Mouse (Mus musculus) myocyte (in vitro differentiated cells): ENCODE measurements around the gene Slc25a11. TPM values are rescaled to one million over a fixed set of nuclear protein-coding genes. Genes with fewer than 3 reads are reported as not detected.

Source experiments
- H3K27me3 ChIP-seq: one replicate; pipeline ENCODE4 v1.6.1; 2011; ENCODE audit not compliant: control insufficient read depth, insufficient read depth, insufficient read length
- H3K36me3 ChIP-seq: one replicate; pipeline ENCODE4 v1.6.1; 2011; ENCODE audit not compliant: control insufficient read depth, insufficient read depth
- H3K4me2 ChIP-seq: one replicate; pipeline ENCODE4 v1.6.1; 2011; ENCODE audit warnings: low read depth, control low read depth
- H3K4me3 ChIP-seq: one replicate; pipeline ENCODE4 v1.5.1; 2011; ENCODE audit warnings: mild to moderate bottlenecking, control low read depth, moderate library complexity
- H3K79me2 ChIP-seq: one replicate; pipeline ENCODE4 v1.6.1; 2011; ENCODE audit not compliant: control insufficient read depth, insufficient read depth
- H3ac ChIP-seq: one replicate; pipeline ENCODE4 v1.6.1; 2011; ENCODE audit not compliant: control insufficient read depth, insufficient read length
- CEBPB ChIP-seq: IDR thresholded peaks from 2 replicates; pipeline ENCODE4 v1.6.1; 2011; ENCODE audit warnings: mild to moderate bottlenecking, moderate library complexity; ENCODE audit not compliant: poor library complexity, insufficient read depth, severe bottlenecking
- E2F4 ChIP-seq: IDR thresholded peaks from one replicate; pipeline ENCODE4 v1.6.1; 2011; ENCODE audit warnings: mild to moderate bottlenecking, control low read depth, moderate library complexity; ENCODE audit not compliant: insufficient read depth
- MAX ChIP-seq: IDR thresholded peaks from one replicate; pipeline ENCODE4 v1.6.1; 2011; ENCODE audit warnings: low read depth, mild to moderate bottlenecking, control low read depth
- MYOD1 ChIP-seq, 3 experiments: IDR thresholded peaks; one replicate each; pipeline ENCODE4 v1.6.1; 2011; ENCODE audit warnings: control low read depth in 2 of 3, low read depth in 2 of 3, mild to moderate bottlenecking in 2 of 3, moderate library complexity in 1 of 3; ENCODE audit not compliant: insufficient read length in 2 of 3, control insufficient read depth in 1 of 3
- MYOG ChIP-seq, 3 experiments: IDR thresholded peaks; one replicate each; pipeline ENCODE4 v1.6.1; 2011; ENCODE audit warnings: control low read depth in 2 of 3, low read depth in 2 of 3, mild to moderate bottlenecking in 2 of 3; ENCODE audit not compliant: insufficient read length in 2 of 3, control insufficient read depth in 1 of 3, insufficient read depth in 1 of 3
- POLR2A ChIP-seq: IDR thresholded peaks from one replicate; pipeline ENCODE4 v1.6.1; 2011; ENCODE audit warnings: low read depth, mild to moderate bottlenecking, control low read depth, moderate library complexity; ENCODE audit not compliant: insufficient read length
- POLR2AphosphoS2 ChIP-seq: IDR thresholded peaks from one replicate; pipeline ENCODE4 v1.6.1; 2011; ENCODE audit warnings: low read depth, control low read depth; ENCODE audit not compliant: insufficient read length
- REST ChIP-seq: IDR thresholded peaks from one replicate; pipeline ENCODE4 v1.6.1; 2011; ENCODE audit warnings: mild to moderate bottlenecking, control low read depth, moderate library complexity; ENCODE audit not compliant: insufficient read depth, insufficient read length
- SRF ChIP-seq: IDR thresholded peaks from one replicate; pipeline ENCODE4 v1.6.1; 2011; ENCODE audit warnings: low read depth; ENCODE audit not compliant: control insufficient read depth, insufficient read length
- TCF12 ChIP-seq: IDR thresholded peaks from one replicate; pipeline ENCODE4 v1.6.1; 2011; ENCODE audit warnings: mild to moderate bottlenecking, control low read depth; ENCODE audit not compliant: poor library complexity, insufficient read depth, severe bottlenecking
- TCF3 ChIP-seq: IDR thresholded peaks from one replicate; pipeline ENCODE4 v1.6.1; 2011; ENCODE audit warnings: low read depth, control low read depth; ENCODE audit not compliant: insufficient read length
- USF1 ChIP-seq: IDR thresholded peaks from one replicate; pipeline ENCODE4 v1.6.1; 2011; ENCODE audit warnings: low read depth, mild to moderate bottlenecking, control low read depth, moderate library complexity
- polyA plus RNA-seq: library from polyadenylated mRNA; unstranded; fragments of >200 nt; fragmentation: generic; extraction: Trizol; gene quantifications from one replicate; pipeline ENCODE4 v1.2.1, GENCODE M21; 2012; ENCODE audit warnings: missing spikeins

Gene Slc25a11
- polyA plus RNA-seq, 1 experiment = 165 TPM

DNA sequence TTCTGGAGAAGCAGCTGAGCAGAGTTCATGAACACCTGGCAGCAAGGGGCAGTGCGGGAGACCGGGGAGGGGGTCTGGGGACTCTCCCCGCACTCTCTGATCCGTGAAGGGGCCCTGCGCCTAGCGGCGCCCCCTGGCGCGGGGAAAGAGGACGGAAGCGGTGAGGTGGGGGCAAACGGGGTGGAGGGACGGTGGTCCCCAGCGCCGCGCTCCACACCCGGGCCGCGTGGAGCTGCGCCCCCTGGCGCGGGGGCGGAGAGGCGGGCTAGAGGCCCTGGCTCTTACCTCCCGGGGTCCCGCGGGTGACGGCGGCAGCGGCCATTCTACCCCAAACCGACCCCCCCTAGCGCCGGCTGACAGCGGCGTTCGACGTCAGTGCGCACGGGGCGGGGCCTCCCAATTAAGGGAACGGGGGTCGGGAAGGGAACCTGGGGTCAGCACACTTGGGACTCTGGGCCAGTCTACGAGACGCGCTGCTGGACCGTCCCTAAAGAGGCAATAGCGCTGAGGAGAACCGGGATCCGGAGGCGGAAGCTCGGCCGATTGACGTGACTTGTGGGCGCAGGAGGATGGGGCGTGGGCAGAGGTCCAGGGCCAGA is 40.4 kb upstream of the Slc25a11 start, which contains the start of gene Camta2:
Gene Camta2 (minus strand): TSS at position 505 of the 599 bp plus-strand sequence.
- Histone ChIP-seq H3K27me3 (no peaks in the 10 kb centered on the region), H3K79me2 (no peaks in the 10 kb centered on the region), H3ac (peak within 1 kb of the TSS; percentile 53), H3K36me3 (no peaks in the 10 kb centered on the region), H3K4me3 (peak within 1 kb of the TSS; percentile 68), H3K4me2 (peak within 1 kb of the TSS; percentile 94)
- TF ChIP-seq POLR2A (peak; percentile 82), E2F4 (no peak), MYOG (IDR thresholded peaks at IDR 0.05; ENCODE audit: control insufficient read depth in 1 of 3, insufficient read depth in 1 of 3, insufficient read length in 2 of 3, low read depth in 2 of 3) (no peak), TCF12 (no peak), CEBPB (no peak), SRF (peak; percentile 94), REST (no peak), USF1 (no peak), POLR2AphosphoS2 (peak; percentile 75)

DNA sequence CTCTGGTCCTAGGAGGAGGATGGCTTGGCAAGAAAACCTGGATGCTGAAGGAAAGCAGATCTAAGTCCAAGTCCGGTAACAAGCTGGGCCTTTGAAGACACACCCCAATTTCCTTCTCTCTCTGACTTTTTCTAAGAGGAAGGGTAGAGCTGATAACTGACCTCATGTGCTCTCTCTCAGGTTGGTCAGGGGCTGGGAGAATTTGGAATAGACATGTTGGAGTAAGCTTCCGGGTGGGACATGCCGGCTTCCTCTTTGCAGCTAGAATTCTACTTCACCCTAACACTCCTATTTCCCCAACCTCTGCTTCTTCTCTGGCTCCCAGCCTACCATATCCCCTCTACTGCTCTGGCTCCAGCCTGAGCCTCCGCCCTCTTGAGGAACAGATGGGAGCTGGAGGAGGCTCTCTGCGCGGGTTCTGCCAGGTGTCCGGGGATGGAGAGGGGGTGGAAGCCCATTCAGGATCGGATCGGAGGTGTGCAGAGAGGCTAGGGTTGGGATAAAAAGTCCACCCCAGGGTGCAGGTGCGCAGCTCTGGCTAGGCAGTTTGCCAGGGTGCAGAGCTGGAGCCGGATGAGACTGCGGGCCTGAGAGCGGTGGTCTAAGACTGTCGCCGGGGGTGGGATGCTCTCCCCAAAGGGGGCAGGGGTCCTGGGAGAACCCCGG is 39.8 kb upstream of the Slc25a11 start:
- TF ChIP-seq E2F4 (no peak), TCF3 (no peak), POLR2A (no peak), REST (no peak), USF1 (no peak), MYOD1 (IDR thresholded peaks at IDR 0.05; ENCODE audit: control insufficient read depth in 1 of 3, insufficient read length in 2 of 3, low read depth in 2 of 3) (no peak), POLR2AphosphoS2 (no peak)
- peak overlapping the region; percentile 53 for H3ac ChIP-seq
- H3K79me2 ChIP-seq = no peaks in the 10 kb centered on the region
- H3K27me3 ChIP-seq = no peaks in the 10 kb centered on the region
- H3K36me3 ChIP-seq = no peaks in the 10 kb centered on the region
- peak overlapping the region; percentile 94 for H3K4me2 ChIP-seq
- H3K4me3 ChIP-seq = peak overlapping the region; percentile 68

DNA sequence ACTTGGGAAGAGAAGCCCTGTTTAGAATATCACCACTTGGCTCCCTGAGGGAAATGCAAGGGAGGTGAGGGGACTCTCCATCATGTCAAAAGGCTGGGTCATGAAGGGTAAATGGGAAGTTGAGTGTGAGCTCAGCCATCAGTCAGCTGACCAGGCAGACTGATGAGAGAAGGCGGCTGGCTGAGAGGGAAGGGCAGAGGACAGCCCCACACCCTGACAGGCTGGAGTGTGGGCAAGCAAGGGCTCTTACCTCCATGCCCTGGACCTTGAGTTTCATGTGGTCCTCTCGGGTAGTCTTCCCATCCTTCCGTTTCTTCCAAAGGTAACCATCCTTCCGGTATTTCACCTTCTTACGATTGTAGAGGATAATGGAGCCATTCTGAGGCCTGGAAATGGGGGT is 36.4 kb upstream of the Slc25a11 start:
- Histone ChIP-seq H3K27me3 (no peaks in the 10 kb centered on the region), H3K79me2 (no peaks in the 10 kb centered on the region), H3K36me3 (peaks cover 7% of the 10 kb centered on the region), H3ac (no peak overlapping the region), H3K4me2 (no peak overlapping the region), H3K4me3 (no peak overlapping the region)
- TF ChIP-seq POLR2AphosphoS2 = no peak
- TF ChIP-seq MAX = no peak
- no peak for TF ChIP-seq USF1
- no peak for TF ChIP-seq TCF3
- TF ChIP-seq TCF12 = no peak
- TF ChIP-seq SRF = no peak
- TF ChIP-seq MYOD1 (IDR thresholded peaks at IDR 0.05; ENCODE audit: control insufficient read depth in 1 of 3, insufficient read length in 2 of 3, low read depth in 2 of 3) = no peak
- no peak for TF ChIP-seq MYOG (IDR thresholded peaks at IDR 0.05; ENCODE audit: control insufficient read depth in 1 of 3, insufficient read depth in 1 of 3, insufficient read length in 2 of 3, low read depth in 2 of 3)
- no peak for TF ChIP-seq REST
- TF ChIP-seq CEBPB = no peak
- no peak for TF ChIP-seq POLR2A
- no peak for TF ChIP-seq E2F4

DNA sequence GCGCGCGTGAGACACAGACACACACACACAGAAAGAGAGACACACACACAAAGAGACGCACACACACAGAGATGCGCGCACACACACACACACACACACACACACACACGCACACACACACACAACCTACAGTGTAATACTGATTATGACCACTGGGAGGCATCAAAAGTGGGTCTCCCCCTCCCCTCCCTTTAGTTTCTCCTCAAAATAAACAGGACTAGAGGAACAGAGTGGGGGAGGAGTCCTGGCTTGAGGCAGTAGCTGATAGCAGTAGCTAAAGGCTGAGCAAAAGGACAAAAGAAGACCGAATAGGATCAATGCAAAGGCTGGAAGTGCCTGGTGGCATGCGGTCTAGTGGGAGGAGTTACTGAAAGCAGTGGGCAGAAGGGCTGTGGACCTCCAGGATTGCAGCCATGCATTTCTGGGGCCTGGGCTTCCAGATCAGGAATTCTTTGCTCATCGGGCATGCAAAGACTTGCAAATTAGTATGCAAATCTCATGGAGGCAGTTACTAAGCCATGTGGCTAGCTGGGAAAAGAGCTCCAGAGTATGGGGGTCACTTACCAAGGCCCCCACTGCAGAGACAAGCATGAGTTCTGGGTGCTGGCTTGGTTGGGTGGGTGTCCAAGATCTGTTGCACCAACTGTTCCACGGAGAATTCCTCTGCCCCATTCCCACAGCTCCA is 34.8 kb upstream of the Slc25a11 start:
- Histone ChIP-seq H3K36me3 (peaks cover 9% of the 10 kb centered on the region), H3K4me3 (no peak overlapping the region), H3K27me3 (no peaks in the 10 kb centered on the region), H3ac (no peak overlapping the region), H3K79me2 (no peaks in the 10 kb centered on the region), H3K4me2 (no peak overlapping the region)
- TF ChIP-seq E2F4 (no peak), TCF12 (no peak), POLR2A (no peak), MAX (no peak), USF1 (no peak), CEBPB (no peak), REST (no peak), MYOG (IDR thresholded peaks at IDR 0.05; ENCODE audit: control insufficient read depth in 1 of 3, insufficient read depth in 1 of 3, insufficient read length in 2 of 3, low read depth in 2 of 3) (no peak), SRF (no peak), MYOD1 (IDR thresholded peaks at IDR 0.05; ENCODE audit: control insufficient read depth in 1 of 3, insufficient read length in 2 of 3, low read depth in 2 of 3) (no peak)
